Mouse (Mus musculus) thymus, adult 2 months (tissue): ENCODE results near the gene Usp29.

ENCODE experiments used
- CTCF ChIP-seq: fragments of 200-500 bp; IDR thresholded peaks from 2 replicates; pipeline ENCODE4 v1.5.1; 2012; ENCODE audit warnings: mild to moderate bottlenecking, control low read depth, low read length, moderate library complexity, borderline replicate concordance; ENCODE audit not compliant: control insufficient read depth, poor library complexity, insufficient read depth; ENCODE audit errors: extremely low read depth
- POLR2A ChIP-seq: fragments of 200-500 bp; IDR thresholded peaks from 2 replicates; pipeline ENCODE4 v1.6.1; 2012; ENCODE audit warnings: mild to moderate bottlenecking, low read length, control low read depth, moderate library complexity; ENCODE audit not compliant: control insufficient read depth, poor library complexity, insufficient read depth; ENCODE audit errors: extremely low read depth

DNA sequence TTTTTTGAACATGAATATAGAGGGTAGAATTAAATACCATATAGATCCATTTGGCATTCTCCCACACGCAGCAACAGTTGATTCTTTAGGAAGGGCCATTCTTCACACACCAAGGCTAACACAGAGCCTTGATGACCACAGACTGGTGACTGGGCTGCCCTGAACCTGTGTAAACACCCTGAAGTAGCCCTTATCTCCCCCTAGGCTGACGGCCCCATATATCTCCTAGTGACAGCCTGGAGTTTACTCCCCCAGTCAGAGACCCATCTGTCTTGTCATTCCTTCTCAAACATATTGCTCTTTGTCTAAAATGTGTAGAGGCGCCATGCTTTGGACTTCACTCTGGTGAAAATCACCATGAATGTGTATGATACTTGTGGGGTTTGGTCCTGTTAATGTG lies 119.1 kb downstream of the Usp29 start:
- TF ChIP-seq POLR2A (no peak), CTCF (no peak)
